In the genomic region with DNA sequence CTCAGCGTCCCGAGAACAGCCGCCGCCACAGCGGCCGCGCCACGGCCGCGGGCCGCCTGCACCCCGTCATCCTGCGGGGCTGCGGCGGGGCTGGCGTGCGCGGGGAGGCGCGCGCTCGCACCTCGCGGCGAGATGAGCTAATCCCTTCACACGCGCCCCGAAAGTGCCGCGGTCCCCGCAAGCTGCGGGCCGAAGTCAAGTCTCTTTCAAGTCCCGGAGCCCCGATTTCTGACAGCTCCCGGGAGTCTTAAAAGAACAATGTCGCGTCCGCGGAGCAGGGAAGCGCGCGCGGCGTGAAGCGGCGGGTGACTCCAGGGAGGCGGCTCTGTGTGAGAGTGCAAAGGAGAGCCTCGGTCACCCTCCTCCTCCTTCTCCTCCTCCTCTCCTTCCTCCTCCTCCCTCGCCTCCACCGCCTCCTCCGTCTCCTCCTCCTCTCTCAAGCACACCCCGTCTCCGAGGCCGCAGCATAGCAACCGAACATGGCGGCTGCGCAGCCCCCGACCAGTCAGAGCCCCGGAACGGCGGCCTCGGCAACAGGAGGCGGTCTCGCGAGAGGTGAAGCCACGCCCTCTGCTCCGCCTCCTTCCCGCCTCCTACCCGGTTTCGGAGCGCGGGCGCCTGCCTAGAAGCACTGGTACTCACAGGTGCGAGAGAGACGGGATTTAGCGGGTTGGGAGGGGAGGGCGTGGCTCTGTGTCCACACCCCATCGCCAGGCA, we compare ENCODE assay signal across 8 mouse cellular contexts. TPM values are rescaled to one million over a fixed set of nuclear protein-coding genes. Genes with fewer than 3 reads are reported as not detected.
DNase-seq lines count a peak whose midpoint lies in the region; ATAC-seq lines count a peak whose summit lies in the region.

TSS of gene Ptpn4 (minus strand) at position 579 of the 717 bp plus-strand sequence.

- H3K4me3 ChIP-seq in brown adipose tissue, adult 24 weeks (ENCODE audit: insufficient read depth, low read depth, low read length): peak within 1 kb of the TSS; percentile 77
- peak within 1 kb of the TSS; percentile 97 for H3K4me3 ChIP-seq in heart, embryonic 13.5 days
- peak within 1 kb of the TSS; percentile 91 for H3K4me3 ChIP-seq in liver, embryonic 12.5 days
- peak within 1 kb of the TSS; percentile 81 for H3K4me3 ChIP-seq in stomach, embryonic 15.5 days (replicated peaks)

- peak within 1 kb of the TSS; percentile 32 for H3K27ac ChIP-seq in brown adipose tissue, adult 24 weeks (replicated peaks; ENCODE audit: low read depth, low read length)
- H3K27ac ChIP-seq in heart, embryonic 13.5 days (replicated peaks): peak within 1 kb of the TSS; percentile 89
- H3K27ac ChIP-seq in liver, embryonic 12.5 days: peak within 1 kb of the TSS; percentile 91
- H3K27ac ChIP-seq in stomach, embryonic 15.5 days: peak within 1 kb of the TSS; percentile 88

- no peaks in the 10 kb centered on the region for H3K4me1 ChIP-seq in brown adipose tissue, adult 24 weeks (ENCODE audit: control insufficient read depth, insufficient read depth, insufficient read length, low read length)
- peaks cover 15% of the 10 kb centered on the region for H3K4me1 ChIP-seq in heart, embryonic 13.5 days
- peaks cover 21% of the 10 kb centered on the region for H3K4me1 ChIP-seq in liver, embryonic 12.5 days
- no peaks in the 10 kb centered on the region for H3K4me1 ChIP-seq in stomach, embryonic 15.5 days

- WGBS in heart, embryonic 13.5 days: under 1% methylated on average over 76 of the region's 79 CpGs
- under 1% methylated on average over 78 of the region's 79 CpGs for WGBS in liver, embryonic 12.5 days (ENCODE audit: insufficient replicate concordance)
- WGBS in stomach, embryonic 15.5 days: under 1% methylated on average over 77 of the region's 79 CpGs

- H3K4me2 ChIP-seq in heart, embryonic 13.5 days: peak within 1 kb of the TSS; percentile 77
- peak within 1 kb of the TSS; percentile 72 for H3K4me2 ChIP-seq in liver, embryonic 12.5 days
- H3K4me2 ChIP-seq in stomach, embryonic 15.5 days: peak within 1 kb of the TSS; percentile 64

- DNase-seq in CD4-positive, CD25-positive, alpha-beta regulatory T cell, adult 2 months (ENCODE audit: low read depth, low spot score): peak; percentile 99
- peak; percentile 59 for DNase-seq in fat pad, adult 2 months (ENCODE audit: extremely low read depth, low read depth, low spot score)
- DNase-seq in kidney, postnatal 10 days: peak; percentile 99
- DNase-seq in natural killer cell, adult 2 months (ENCODE audit: low spot score in 2 of 2): peak; percentile 93 to 98

- peak within 1 kb of the TSS; percentile 94 for H3K9ac ChIP-seq in heart, embryonic 13.5 days
- peak within 1 kb of the TSS; percentile 88 for H3K9ac ChIP-seq in liver, embryonic 12.5 days
- peak within 1 kb of the TSS; percentile 84 for H3K9ac ChIP-seq in stomach, embryonic 15.5 days

- H3K27me3 ChIP-seq in heart, embryonic 13.5 days (replicated peaks): no peaks in the 10 kb centered on the region
- 0 out of 2 replicates have a peak, but pooled peaks cover 3% of the 10 kb centered on the region for H3K27me3 ChIP-seq in liver, embryonic 12.5 days (replicated peaks)
- no peaks in the 10 kb centered on the region for H3K27me3 ChIP-seq in stomach, embryonic 15.5 days (replicated peaks)

- ATAC-seq in heart, embryonic 13.5 days (ENCODE audit: extremely low read depth, insufficient number of reproducible peaks, low FRiP score, low TSS enrichment): peak; percentile 96
- ATAC-seq in liver, embryonic 12.5 days: peak; percentile 99
- peak; percentile 100 for ATAC-seq in stomach, embryonic 15.5 days (ENCODE audit: insufficient read depth, low FRiP score, low read depth)

- no peaks in the 10 kb centered on the region for H3K36me3 ChIP-seq in heart, embryonic 13.5 days
- no peaks in the 10 kb centered on the region for H3K36me3 ChIP-seq in liver, embryonic 12.5 days
- no peaks in the 10 kb centered on the region for H3K36me3 ChIP-seq in stomach, embryonic 15.5 days

- no peaks in the 10 kb centered on the region for H3K9me3 ChIP-seq in heart, embryonic 13.5 days
- H3K9me3 ChIP-seq in liver, embryonic 12.5 days (replicated peaks): no peaks in the 10 kb centered on the region
- H3K9me3 ChIP-seq in stomach, embryonic 15.5 days: no peaks in the 10 kb centered on the region

RNA-seq across cellular contexts. Expression of gene Ptpn4, which starts in this region (rescaled TPM):
- 13.4 and 33.1 TPM in 2 replicates for polyA plus RNA-seq in brown adipose tissue, adult 24 weeks (2012; ENCODE audit: insufficient read depth, insufficient read length, missing spikeins)
- 2.8 and 3.7 TPM in 2 replicates for polyA plus RNA-seq in heart, embryonic 13.5 days (2015; fragmentation: Nextera tagmentation; extraction: Ambion mirVana)
- polyA plus RNA-seq in liver, embryonic 12.5 days (2016; fragmentation: Nextera tagmentation; extraction: Ambion mirVana): 4.1 and 5.0 TPM in 2 replicates
- polyA plus RNA-seq in stomach, embryonic 15.5 days (2015; fragmentation: Nextera tagmentation; extraction: Ambion mirVana): 5.5 and 6.4 TPM in 2 replicates

Comparison
In these comparisons a context has a peak if more than half of its experiments do, and no peak if none do; other contexts are left out.
1. Peak in every context shown above with its lines: DNase-seq, ATAC-seq, H3K4me3 ChIP-seq and H3K27ac ChIP-seq.
2. H3K27ac ChIP-seq: peak in every context shown above with its lines; median percentile 91 in liver, embryonic 12.5 days; 89 in heart, embryonic 13.5 days; 88 in stomach, embryonic 15.5 days; 32 in brown adipose tissue, adult 24 weeks.